Mouse (Mus musculus): ENCODE data around the gene Ehd2.

DNA sequence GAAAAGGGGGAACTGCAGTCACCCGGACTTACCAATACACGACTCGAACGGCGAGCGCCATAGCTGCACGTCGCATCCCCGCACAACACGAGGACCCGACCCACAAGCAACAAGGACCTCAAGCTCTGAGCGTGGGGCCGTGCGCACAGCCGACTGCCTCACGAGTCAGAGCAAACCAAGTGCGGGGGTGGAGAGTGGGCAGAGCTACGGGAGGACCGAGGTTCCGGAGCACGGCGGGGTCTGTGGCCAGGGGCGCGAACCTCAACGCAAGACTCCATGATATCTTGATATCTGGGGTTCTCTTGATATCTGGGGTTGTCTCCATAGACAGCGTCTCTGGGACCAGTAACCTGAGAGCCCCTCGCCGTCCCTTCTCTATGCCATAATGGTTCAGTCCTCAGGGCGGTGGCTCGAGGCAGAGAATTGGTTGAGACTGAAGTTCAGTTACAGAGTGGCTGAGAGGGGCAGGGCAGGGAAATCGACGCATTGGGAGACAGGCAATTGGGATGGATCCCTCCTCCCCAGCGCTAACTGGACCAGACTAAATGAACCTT is 45.1 kb downstream of the Ehd2 start, which contains the start of gene Selenow:
- TF ChIP-seq GATA1 (IDR thresholded peaks at IDR 0.05; ENCODE audit: low read length) (no peak), TAL1 (IDR thresholded peaks at IDR 0.05; ENCODE audit: low read length) (no peak)

Measured in erythroblast, embryonic 14.5 days (primary cell).